Mouse (Mus musculus): ENCODE results near the gene Gstm6. TPM values are rescaled to one million over a fixed set of nuclear protein-coding genes. Genes with fewer than 3 reads are reported as not detected.
"Not testable (repeated sequence)": the region's sequence is repeated elsewhere in the genome, so short reads cannot be mapped to it uniquely, and the experiment has no call there.

Gene Gstm6
- polyA plus RNA-seq (2012; ENCODE audit: insufficient read depth, insufficient read length, low replicate concordance, missing spikeins), result not detected in 2 replicates

GRCm38 (mm10) chr3:107943239-107943990, at the start of gene Gstm6:
Gene Gstm6 (minus strand): TSS chr3:107943749.
- no peak within 1 kb of the TSS for H3K27ac ChIP-seq (ENCODE audit: insufficient read depth, low read depth, low read length)

DNA sequence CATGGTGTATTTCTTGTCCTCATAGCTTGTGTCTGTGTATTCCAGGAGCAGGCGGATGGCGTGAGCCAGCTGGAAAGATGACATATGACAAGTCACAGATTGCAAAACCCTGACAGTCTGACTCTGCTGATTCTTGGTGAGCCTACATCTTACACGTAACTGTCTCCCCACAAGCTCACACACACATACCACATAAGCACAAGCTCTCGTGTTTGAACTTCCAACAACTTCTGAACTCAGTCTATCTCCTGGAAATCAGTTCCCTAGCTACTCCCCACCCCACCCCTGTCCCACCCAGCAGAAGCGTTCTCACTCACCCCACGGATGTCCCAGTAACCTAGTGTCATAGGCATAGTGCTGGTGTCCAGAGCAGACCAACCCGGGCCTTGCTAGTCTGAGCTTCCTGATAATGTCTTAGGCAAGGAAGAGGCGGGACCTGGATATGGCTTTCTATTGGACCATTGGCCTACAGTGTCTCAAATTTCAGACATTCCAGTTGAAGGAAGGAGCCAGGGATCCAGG, 42.6 kb upstream of the Gstm6 start, which contains the start of gene Gstm2:
Gene Gstm2, minus strand, starts transcription at position 413 of the 522 bp plus-strand sequence.
- no peak within 1 kb of the TSS for H3K27ac ChIP-seq (ENCODE audit: insufficient read depth, low read depth, low read length)
- WGBS, result 76% methylated on average over 8 of the region's 8 CpGs
- no peaks in the 10 kb centered on the region for H3K4me1 ChIP-seq (ENCODE audit: control insufficient read depth, insufficient read depth, low read length)
- TF ChIP-seq POLR2A (IDR thresholded peaks at IDR 0.05; ENCODE audit: insufficient read depth, low read depth, low read length), result no peak
- TF ChIP-seq CTCF (IDR thresholded peaks at IDR 0.05; ENCODE audit: insufficient read depth, low read depth, low read length), result no peak
- H3K4me3 ChIP-seq (ENCODE audit: insufficient read depth, low read depth, low read length), result no peak within 1 kb of the TSS

More at GRCm38 (mm10) chr3:107943239-107943990, at the start of gene Gstm6:
- TF ChIP-seq CTCF (IDR thresholded peaks at IDR 0.05; ENCODE audit: insufficient read depth, low read depth, low read length) (no peak), POLR2A (IDR thresholded peaks at IDR 0.05; ENCODE audit: insufficient read depth, low read depth, low read length) (no peak)
- Histone ChIP-seq H3K4me1 (ENCODE audit: control insufficient read depth, insufficient read depth, low read length) (peaks cover 9% of the 10 kb centered on the region), H3K4me3 (ENCODE audit: insufficient read depth, low read depth, low read length) (no peak within 1 kb of the TSS)
- 49% methylated on average over 20 of the region's 20 CpGs for WGBS

- 93% methylated on average over 2 of the region's 2 CpGs for WGBS
- H3K4me3 ChIP-seq (ENCODE audit: insufficient read depth, low read depth, low read length), result not testable (repeated sequence)
Observed at GRCm38 (mm10) chr3:107985141-107985540, 41.6 kb upstream of the Gstm6 start.

DNA sequence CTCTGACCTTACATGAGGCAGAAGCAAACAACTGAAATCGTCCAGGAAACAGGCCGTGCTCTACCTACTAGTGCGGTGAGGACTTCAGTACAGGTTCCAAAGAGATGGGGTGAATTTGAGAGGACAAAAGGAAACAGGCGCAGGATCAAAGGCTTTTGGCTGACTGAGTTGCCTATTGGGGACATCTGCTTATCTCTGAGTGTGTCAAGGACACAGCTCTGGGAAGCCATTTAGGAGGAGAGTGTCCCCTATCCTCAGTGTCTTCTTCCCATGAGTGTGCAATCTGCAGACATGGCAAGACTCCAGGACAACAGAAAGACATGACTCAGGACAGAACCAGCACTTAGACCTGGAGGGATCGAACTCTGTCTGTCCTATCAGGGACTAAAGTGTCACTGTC, 40.9 kb upstream of the Gstm6 start:
- TF ChIP-seq POLR2A (IDR thresholded peaks at IDR 0.05; ENCODE audit: insufficient read depth, low read depth, low read length) (no peak), CTCF (IDR thresholded peaks at IDR 0.05; ENCODE audit: insufficient read depth, low read depth, low read length) (no peak)
- WGBS, result 94% methylated on average over 5 of the region's 5 CpGs
- H3K4me3 ChIP-seq (ENCODE audit: insufficient read depth, low read depth, low read length), result no peak overlapping the region
- H3K27ac ChIP-seq (ENCODE audit: insufficient read depth, low read depth, low read length), result no peak overlapping the region
- H3K4me1 ChIP-seq (ENCODE audit: control insufficient read depth, insufficient read depth, low read length), result no peaks in the 10 kb centered on the region

More at GRCm38 (mm10) chr3:107985141-107985540, 41.6 kb upstream of the Gstm6 start:
- H3K4me1 ChIP-seq (ENCODE audit: control insufficient read depth, insufficient read depth, low read length); H3K27ac ChIP-seq (ENCODE audit: insufficient read depth, low read depth, low read length): not testable (repeated sequence)

- TF ChIP-seq POLR2A (IDR thresholded peaks at IDR 0.05; ENCODE audit: insufficient read depth, low read depth, low read length), result no peak
- TF ChIP-seq CTCF (IDR thresholded peaks at IDR 0.05; ENCODE audit: insufficient read depth, low read depth, low read length), result no peak
- WGBS, result 63% methylated on average over 3 of the region's 3 CpGs
- H3K27ac ChIP-seq (ENCODE audit: insufficient read depth, low read depth, low read length), result no peak overlapping the region
- no peak overlapping the region for H3K4me3 ChIP-seq (ENCODE audit: insufficient read depth, low read depth, low read length)
- no peaks in the 10 kb centered on the region for H3K4me1 ChIP-seq (ENCODE audit: control insufficient read depth, insufficient read depth, low read length)
Observed at GRCm38 (mm10) chr3:107983771-107984170, 40.2 kb upstream of the Gstm6 start.

- H3K4me1 ChIP-seq (ENCODE audit: control insufficient read depth, insufficient read depth, low read length), result no peaks in the 10 kb centered on the region
- no peak overlapping the region for H3K27ac ChIP-seq (ENCODE audit: insufficient read depth, low read depth, low read length)
- H3K4me3 ChIP-seq (ENCODE audit: insufficient read depth, low read depth, low read length), result no peak overlapping the region
- TF ChIP-seq POLR2A (IDR thresholded peaks at IDR 0.05; ENCODE audit: insufficient read depth, low read depth, low read length) (no peak), CTCF (IDR thresholded peaks at IDR 0.05; ENCODE audit: insufficient read depth, low read depth, low read length) (no peak)
- 86% methylated on average over 6 of the region's 6 CpGs for WGBS
Observed at GRCm38 (mm10) chr3:107982726-107983125, 39.2 kb upstream of the Gstm6 start.

DNA sequence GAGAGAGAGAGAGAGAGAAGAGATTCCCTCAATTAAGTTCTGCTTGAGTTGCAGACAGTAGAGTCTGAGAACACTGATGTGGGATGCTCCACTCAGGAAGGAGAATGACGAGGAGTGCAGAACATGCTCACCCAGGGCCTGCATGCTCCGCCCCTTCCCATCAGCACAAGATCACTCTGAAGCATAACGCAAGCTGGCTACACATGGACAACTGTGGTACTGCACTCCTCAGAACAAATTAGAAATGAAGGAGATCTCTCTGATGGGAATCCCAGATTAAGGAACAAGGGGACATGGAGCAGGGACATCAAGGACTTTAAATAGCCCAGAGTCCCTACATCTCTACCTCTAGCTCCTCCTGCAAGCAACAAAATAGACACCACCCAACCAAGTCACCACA, 37.7 kb upstream of the Gstm6 start:
- no peak for TF ChIP-seq POLR2A (IDR thresholded peaks at IDR 0.05; ENCODE audit: insufficient read depth, low read depth, low read length)
- no peak for TF ChIP-seq CTCF (IDR thresholded peaks at IDR 0.05; ENCODE audit: insufficient read depth, low read depth, low read length)
- no peak overlapping the region for H3K4me3 ChIP-seq (ENCODE audit: insufficient read depth, low read depth, low read length)
- H3K4me1 ChIP-seq (ENCODE audit: control insufficient read depth, insufficient read depth, low read length), result no peaks in the 10 kb centered on the region
- no peak overlapping the region for H3K27ac ChIP-seq (ENCODE audit: insufficient read depth, low read depth, low read length)
- 75% methylated on average over 3 of the region's 3 CpGs for WGBS

- Histone ChIP-seq H3K27ac (ENCODE audit: insufficient read depth, low read depth, low read length) (no peak overlapping the region), H3K4me1 (ENCODE audit: control insufficient read depth, insufficient read depth, low read length) (no peaks in the 10 kb centered on the region), H3K4me3 (ENCODE audit: insufficient read depth, low read depth, low read length) (no peak overlapping the region)
- no peak for TF ChIP-seq POLR2A (IDR thresholded peaks at IDR 0.05; ENCODE audit: insufficient read depth, low read depth, low read length)
- 83% methylated on average over 3 of the region's 3 CpGs for whole genome bisulfite sequencing
Observed at GRCm38 (mm10) chr3:107977691-107978090, 34.1 kb upstream of the Gstm6 start.

- H3K27ac ChIP-seq (ENCODE audit: insufficient read depth, low read depth, low read length), result no peak overlapping the region
- no peak overlapping the region for H3K4me3 ChIP-seq (ENCODE audit: insufficient read depth, low read depth, low read length)
- TF ChIP-seq POLR2A (IDR thresholded peaks at IDR 0.05; ENCODE audit: insufficient read depth, low read depth, low read length) (no peak), CTCF (IDR thresholded peaks at IDR 0.05; ENCODE audit: insufficient read depth, low read depth, low read length) (no peak)
- 97% methylated on average over 1 of the region's 1 CpGs for WGBS
- H3K4me1 ChIP-seq (ENCODE audit: control insufficient read depth, insufficient read depth, low read length), result no peaks in the 10 kb centered on the region
Observed at GRCm38 (mm10) chr3:107974237-107974636, 30.7 kb upstream of the Gstm6 start.

Data from olfactory bulb, adult 2 months (tissue).